Mouse (Mus musculus): Measurements from ENCODE around the gene Cnga1. TPM values are rescaled to one million over a fixed set of nuclear protein-coding genes. Genes with fewer than 3 reads are reported as not detected.

Gene Cnga1
- polyA plus RNA-seq (2017; shearing (Covaris generic)) = 1 to 10 TPM; 1.0 to 1.6 TPM

GRCm38 (mm10) chr5:72644175-72644574 is at the start of gene Cnga1:
Gene Cnga1 (minus strand): TSS chr5:72644275.
- ATAC-seq = no peak

GRCm38 (mm10) chr5:72690516-72690915 is 46.4 kb upstream of the Cnga1 start:
- ATAC-seq = no peak

GRCm38 (mm10) chr5:72689556-72689955 is 45.5 kb upstream of the Cnga1 start:
- no peak for ATAC-seq

- no peak for ATAC-seq
Measured at GRCm38 (mm10) chr5:72681451-72681850, 37.4 kb upstream of the Cnga1 start.

- no peak for ATAC-seq
Measured at GRCm38 (mm10) chr5:72674994-72675542, 31.0 kb upstream of the Cnga1 start.

GRCm38 (mm10) chr5:72671017-72671699 is 27.1 kb upstream of the Cnga1 start:
- ATAC-seq = no peak

- no peak for ATAC-seq
Measured at GRCm38 (mm10) chr5:72668351-72668750, 24.3 kb upstream of the Cnga1 start.

GRCm38 (mm10) chr5:72666428-72666827 is 22.4 kb upstream of the Cnga1 start:
- ATAC-seq = no peak

- ATAC-seq = peak; percentile 63
Measured at GRCm38 (mm10) chr5:72665281-72665680, 21.2 kb upstream of the Cnga1 start.

GRCm38 (mm10) chr5:72664854-72665253 is 20.8 kb upstream of the Cnga1 start:
- no peak for ATAC-seq

GRCm38 (mm10) chr5:72664126-72664525 is 20.1 kb upstream of the Cnga1 start:
- ATAC-seq = no peak

- no peak for ATAC-seq
Measured at GRCm38 (mm10) chr5:72661051-72661781, 17.1 kb upstream of the Cnga1 start.

GRCm38 (mm10) chr5:72658375-72658774 is 14.3 kb upstream of the Cnga1 start:
- peak; percentile 57 for ATAC-seq

GRCm38 (mm10) chr5:72656270-72656791 is 12.3 kb upstream of the Cnga1 start:
- ATAC-seq = no peak

GRCm38 (mm10) chr5:72653068-72653674 is 9.1 kb upstream of the Cnga1 start:
- ATAC-seq = no peak

- no peak for ATAC-seq
Measured at GRCm38 (mm10) chr5:72648987-72649735, 5.1 kb upstream of the Cnga1 start.

- ATAC-seq = peak; percentile 14
Measured at GRCm38 (mm10) chr5:72647958-72648595, 4.0 kb upstream of the Cnga1 start.

GRCm38 (mm10) chr5:72647418-72647907 is 3.4 kb upstream of the Cnga1 start, which contains the start of gene Nipal1:
Gene Nipal1 (plus strand): TSS chr5:72647795.
- peak; percentile 96 for ATAC-seq

GRCm38 (mm10) chr5:72646996-72647395 is 2.9 kb upstream of the Cnga1 start:
- ATAC-seq = no peak

- ATAC-seq = peak; percentile 38
Measured at GRCm38 (mm10) chr5:72646131-72646530, 2.1 kb upstream of the Cnga1 start.

- no peak for ATAC-seq
Measured at GRCm38 (mm10) chr5:72643655-72644054, 420 bp downstream of the Cnga1 start.

GRCm38 (mm10) chr5:72640072-72640471 is 4.0 kb downstream of the Cnga1 start:
- no peak for ATAC-seq

All from activated CD4-positive, CD25-positive, alpha-beta regulatory T cell, adult 4 months (primary cell).